Mouse (Mus musculus): ENCODE results near the gene Fosb. TPM values are rescaled to one million over a fixed set of nuclear protein-coding genes. Genes with fewer than 3 reads are reported as not detected.
"Not testable (repeated sequence)": the region's sequence is repeated elsewhere in the genome, so short reads cannot be mapped to it uniquely, and the experiment has no call there.

Fosb gene
- total RNA-seq, 2 experiments from 2014 or later, result 1.2 to 12.9 TPM

GRCm38 (mm10) chr7:19305796-19306765 lies 3.8 kb downstream of the Fosb start:
- no peak for DNase-seq

- DNase-seq, result no peak
Observed at GRCm38 (mm10) chr7:19305413-19305735, 4.5 kb downstream of the Fosb start.

- no peak for DNase-seq
Observed at GRCm38 (mm10) chr7:19304501-19305412, 5.1 kb downstream of the Fosb start.

- peak; percentile 88 for DNase-seq
Observed at GRCm38 (mm10) chr7:19303770-19304169, 6.1 kb downstream of the Fosb start.

GRCm38 (mm10) chr7:19303046-19303305 lies 6.9 kb downstream of the Fosb start:
- no peak for DNase-seq

GRCm38 (mm10) chr7:19302264-19303045 lies 7.4 kb downstream of the Fosb start:
- no peak for DNase-seq

- DNase-seq, result no peak
Observed at GRCm38 (mm10) chr7:19301461-19302263, 8.2 kb downstream of the Fosb start.

- peak; percentile 89 for DNase-seq
Observed at GRCm38 (mm10) chr7:19300501-19301421, 9.1 kb downstream of the Fosb start.

- peak; percentile 68 for DNase-seq
Observed at GRCm38 (mm10) chr7:19299194-19299593, 10.7 kb downstream of the Fosb start.

- no peak for DNase-seq
Observed at GRCm38 (mm10) chr7:19297794-19298193, 12.1 kb downstream of the Fosb start.

- no peak for DNase-seq
Observed at GRCm38 (mm10) chr7:19297034-19297433, 12.8 kb downstream of the Fosb start.

GRCm38 (mm10) chr7:19295503-19296185 lies 14.2 kb downstream of the Fosb start:
- DNase-seq, result peak; percentile 98

GRCm38 (mm10) chr7:19290969-19291596 lies 18.8 kb downstream of the Fosb start:
- DNase-seq, result peak; percentile 56

GRCm38 (mm10) chr7:19284763-19285162 lies 25.1 kb downstream of the Fosb start:
- peak; percentile 76 for DNase-seq

- no peak for DNase-seq
Observed at GRCm38 (mm10) chr7:19283406-19283804, 26.4 kb downstream of the Fosb start.

GRCm38 (mm10) chr7:19282791-19283405 lies 27.0 kb downstream of the Fosb start:
- peak; percentile 86 for DNase-seq

- DNase-seq, result peak; percentile 84
Observed at GRCm38 (mm10) chr7:19282385-19282784, 27.5 kb downstream of the Fosb start, which contains the start of gene Rtn2. Gene Rtn2, plus strand, starts transcription at chr7:19282624.

- not testable (repeated sequence) for DNase-seq
Observed at GRCm38 (mm10) chr7:19281680-19282304, 28.1 kb downstream of the Fosb start.

All from adrenal gland, postnatal 10 days (tissue).